10 mouse cellular contexts compared by ENCODE assay signal in genomic region chr17:27175196-27175874, GRCm38 (mm10). TPM values are rescaled to one million over a fixed set of nuclear protein-coding genes. Genes with fewer than 3 reads are reported as not detected.
A peak's percentile ranks its signal among the peaks of the same experiment; 100 is the strongest.
DNase-seq lines count a peak whose midpoint lies in the region; ATAC-seq and TF ChIP-seq lines count a peak whose summit lies in the region.
"Had no signal": no experiment of that assay in that cellular context is flagged by ENCODE, and none has a peak within 500 bp of the region (broad histone marks: within the 10 kb centered on the region; RNA-seq: fewer than 3 reads in every experiment).

No protein-coding gene starts in this region.

- no peaks in the 10 kb centered on the region for H3K27me3 ChIP-seq in kidney, embryonic 14.5 days (ENCODE audit: control insufficient read depth, insufficient read depth, low read length)
- no peaks in the 10 kb centered on the region for H3K27me3 ChIP-seq in kidney, adult 2 months (replicated peaks; ENCODE audit: control insufficient read depth, insufficient read depth, low read length)
- no peaks in the 10 kb centered on the region for H3K27me3 ChIP-seq in forebrain, embryonic 14.5 days (replicated peaks; ENCODE audit: control insufficient read depth, insufficient read depth, low read length)
- H3K27me3 ChIP-seq in limb, embryonic 14.5 days (ENCODE audit: control insufficient read depth, insufficient read depth, low read length): no peaks in the 10 kb centered on the region
- no peaks in the 10 kb centered on the region for H3K27me3 ChIP-seq in lung, postnatal 0 days (replicated peaks; ENCODE audit: insufficient read depth, low read length)

- H3K27ac ChIP-seq in kidney, embryonic 14.5 days (ENCODE audit: low read depth, low read length): no peak overlapping the region
- H3K27ac ChIP-seq in kidney, adult 2 months (ENCODE audit: insufficient read depth, low read depth, low read length): no peak overlapping the region
- H3K27ac ChIP-seq in forebrain, embryonic 14.5 days (ENCODE audit: low read depth, low read length): no peak overlapping the region
- H3K27ac ChIP-seq in limb, embryonic 14.5 days (replicated peaks; ENCODE audit: low read depth, low read length): no peak overlapping the region
- no peak overlapping the region for H3K27ac ChIP-seq in lung, postnatal 0 days (ENCODE audit: low read length)

- no peak overlapping the region for H3K4me3 ChIP-seq in kidney, embryonic 14.5 days (ENCODE audit: low read length)
- H3K4me3 ChIP-seq in kidney, adult 2 months (ENCODE audit: insufficient read depth, low read depth, low read length): no peak overlapping the region
- no peak overlapping the region for H3K4me3 ChIP-seq in forebrain, embryonic 14.5 days (ENCODE audit: low read depth, low read length)
- no peak overlapping the region for H3K4me3 ChIP-seq in limb, embryonic 14.5 days (replicated peaks; ENCODE audit: low read length)
- no peak overlapping the region for H3K4me3 ChIP-seq in lung, postnatal 0 days (ENCODE audit: low read depth, low read length)

- no peak for TF ChIP-seq EP300 in lung, postnatal 0 days (IDR thresholded peaks at IDR 0.05)

- no peak for DNase-seq in kidney, adult 2 months
- peak; percentile 50 for DNase-seq in forebrain, embryonic 14.5 days (ENCODE audit: low spot score)
- no peak for DNase-seq in limb, embryonic 14.5 days (ENCODE audit: low spot score)
- peak; percentile 72 for DNase-seq in retina, postnatal 1 day
- no peak for DNase-seq in adrenal gland, postnatal 14 days
- DNase-seq in lung, postnatal 0 days (ENCODE audit: low spot score): no peak
- no peak for DNase-seq in gastrocnemius, postnatal 10 days
- DNase-seq: heart, postnatal 10 days; lung, postnatal 36 days had no signal

- no peak for TF ChIP-seq CTCF in kidney, adult 2 months (conservative IDR thresholded peaks at IDR 0.05; ENCODE audit: insufficient read depth, insufficient read length, low read depth, low read length)
- TF ChIP-seq CTCF in lung, postnatal 0 days (IDR thresholded peaks at IDR 0.05): no peak

- TF ChIP-seq POLR2A in kidney, adult 2 months (IDR thresholded peaks at IDR 0.05; ENCODE audit: low read depth, low read length): no peak
- TF ChIP-seq POLR2A in limb, embryonic 14.5 days (IDR thresholded peaks at IDR 0.05; ENCODE audit: borderline replicate concordance, extremely low read depth, insufficient read depth, insufficient read length): no peak

- WGBS in kidney, embryonic 14.5 days: 14% methylated on average over 14 of the region's 14 CpGs
- WGBS in kidney, adult 2 months: 30% methylated on average over 14 of the region's 14 CpGs
- WGBS in forebrain, embryonic 14.5 days: 20% methylated on average over 14 of the region's 14 CpGs
- WGBS in limb, embryonic 14.5 days: 12% methylated on average over 14 of the region's 14 CpGs
- 31% methylated on average over 14 of the region's 14 CpGs for WGBS in lung, postnatal 0 days

- no peak overlapping the region for H3K9ac ChIP-seq in kidney, embryonic 14.5 days (ENCODE audit: low read depth, low read length)
- H3K9ac ChIP-seq in forebrain, embryonic 14.5 days (ENCODE audit: low read length): no peak overlapping the region
- peak overlapping the region; percentile 5; the same call in 1 of the 2 replicates for H3K9ac ChIP-seq in limb, embryonic 14.5 days (ENCODE audit: low read depth, low read length, severe bottlenecking)
- no peak overlapping the region for H3K9ac ChIP-seq in lung, postnatal 0 days (replicated peaks; ENCODE audit: low read depth)

- no peak overlapping the region for H3K4me2 ChIP-seq in kidney, embryonic 14.5 days (replicated peaks; ENCODE audit: low read depth, low read length)
- H3K4me2 ChIP-seq in forebrain, embryonic 14.5 days (ENCODE audit: low read length): no peak overlapping the region
- H3K4me2 ChIP-seq in limb, embryonic 14.5 days (replicated peaks; ENCODE audit: low read depth, low read length, severe bottlenecking): no peak overlapping the region
- H3K4me2 ChIP-seq in lung, postnatal 0 days (replicated peaks; ENCODE audit: low read depth, low read length): no peak overlapping the region

- no peaks in the 10 kb centered on the region for H3K36me3 ChIP-seq in kidney, embryonic 14.5 days (ENCODE audit: control insufficient read depth, insufficient read depth, low read length)
- no peaks in the 10 kb centered on the region for H3K36me3 ChIP-seq in kidney, adult 2 months (ENCODE audit: control insufficient read depth, insufficient read depth, low read length)
- H3K36me3 ChIP-seq in forebrain, embryonic 14.5 days (ENCODE audit: control insufficient read depth, insufficient read depth, low read length): no peaks in the 10 kb centered on the region
- no peaks in the 10 kb centered on the region for H3K36me3 ChIP-seq in limb, embryonic 14.5 days (ENCODE audit: control insufficient read depth, insufficient read depth, low read length)
- H3K36me3 ChIP-seq in lung, postnatal 0 days (ENCODE audit: insufficient read depth, low read length): no peaks in the 10 kb centered on the region

- peak; percentile 79 for ATAC-seq in kidney, embryonic 14.5 days (ENCODE audit: low FRiP score, low TSS enrichment)
- peak; percentile 68 for ATAC-seq in forebrain, embryonic 14.5 days
- ATAC-seq in limb, embryonic 14.5 days (ENCODE audit: low FRiP score, low read depth): peak; percentile 23; the same call in 1 of the 2 replicates
- ATAC-seq in lung, postnatal 0 days: no peak

- no peaks in the 10 kb centered on the region for H3K9me3 ChIP-seq in kidney, embryonic 14.5 days (ENCODE audit: control insufficient read depth, low read length)
- H3K9me3 ChIP-seq in forebrain, embryonic 14.5 days (replicated peaks; ENCODE audit: control insufficient read depth, low read length): no peaks in the 10 kb centered on the region
- no peaks in the 10 kb centered on the region for H3K9me3 ChIP-seq in limb, embryonic 14.5 days (ENCODE audit: control insufficient read depth, low read length)
- no peaks in the 10 kb centered on the region for H3K9me3 ChIP-seq in lung, postnatal 0 days (ENCODE audit: low read length)

- peaks cover 13% of the 10 kb centered on the region for H3K4me1 ChIP-seq in kidney, embryonic 14.5 days (ENCODE audit: control insufficient read depth, insufficient read depth, low read length)
- no peaks in the 10 kb centered on the region for H3K4me1 ChIP-seq in kidney, adult 2 months (ENCODE audit: control insufficient read depth, insufficient read depth, low read length)
- H3K4me1 ChIP-seq in forebrain, embryonic 14.5 days (ENCODE audit: control insufficient read depth, insufficient read depth, low read length): peaks cover 9% of the 10 kb centered on the region; the same call in 1 of the 2 replicates
- peaks cover 20% of the 10 kb centered on the region for H3K4me1 ChIP-seq in limb, embryonic 14.5 days (ENCODE audit: control insufficient read depth, insufficient read depth, low read length)
- H3K4me1 ChIP-seq in lung, postnatal 0 days (ENCODE audit: insufficient read depth, low read depth, low read length): no peaks in the 10 kb centered on the region

RNA-seq across cellular contexts. Expression of gene Ip6k3, which starts 7.7 kb away (rescaled TPM):
- polyA plus RNA-seq in kidney, embryonic 14.5 days (2014; fragmentation: Nextera tagmentation; extraction: Ambion mirVana): 0.12 TPM in 1 of 2 replicates, not detected in the other
- 0.79 and 1.1 TPM in 2 replicates for polyA plus RNA-seq in kidney, adult 2 months (2012; rRNA removed)
- 0.21 and 0.28 TPM in 2 replicates for polyA plus RNA-seq in forebrain, embryonic 14.5 days (2014; fragmentation: Nextera tagmentation; extraction: Ambion mirVana)
- 0.47 and 0.55 TPM in 2 replicates for polyA plus RNA-seq in limb, embryonic 14.5 days (2012; rRNA removed)
- 0.46 and 0.76 TPM in 2 replicates for polyA plus RNA-seq in limb, embryonic 14.5 days (2014; fragmentation: Nextera tagmentation; extraction: Ambion mirVana)
- 0.53 and 0.56 TPM in 2 replicates for total RNA-seq in adrenal gland, postnatal 14 days (2021)
- 0.75 and 0.91 TPM in 2 replicates for polyA plus RNA-seq in lung, postnatal 0 days (2015; fragmentation: Nextera tagmentation; extraction: Ambion mirVana)
- 10 to 100 TPM; 63.5 to 81.2 TPM for total RNA-seq in gastrocnemius, postnatal 10 days (2021)

RNA-seq across cellular contexts. Expression of gene Lemd2, which starts 28.9 kb away (rescaled TPM):
- 14.5 and 15.6 TPM in 2 replicates for polyA plus RNA-seq in kidney, embryonic 14.5 days (2014; fragmentation: Nextera tagmentation; extraction: Ambion mirVana)
- polyA plus RNA-seq in kidney, adult 2 months (2012; rRNA removed): 48.4 and 64.4 TPM in 2 replicates
- 11.3 and 14.8 TPM in 2 replicates for polyA plus RNA-seq in forebrain, embryonic 14.5 days (2014; fragmentation: Nextera tagmentation; extraction: Ambion mirVana)
- polyA plus RNA-seq in limb, embryonic 14.5 days (2012; rRNA removed): 93.5 and 126 TPM in 2 replicates
- polyA plus RNA-seq in limb, embryonic 14.5 days (2014; fragmentation: Nextera tagmentation; extraction: Ambion mirVana): 20.0 and 21.2 TPM in 2 replicates
- 49.6 and 54.7 TPM in 2 replicates for total RNA-seq in adrenal gland, postnatal 14 days (2021)
- polyA plus RNA-seq in lung, postnatal 0 days (2015; fragmentation: Nextera tagmentation; extraction: Ambion mirVana): 13.2 and 13.9 TPM in 2 replicates
- 10 to 100 TPM; 23.2 to 30.1 TPM for total RNA-seq in gastrocnemius, postnatal 10 days (2021)

RNA-seq across cellular contexts. Expression of gene Uqcc2, which starts 41.6 kb away (rescaled TPM):
- 293 and 406 TPM in 2 replicates for polyA plus RNA-seq in kidney, embryonic 14.5 days (2014; fragmentation: Nextera tagmentation; extraction: Ambion mirVana)
- 208 and 218 TPM in 2 replicates for polyA plus RNA-seq in kidney, adult 2 months (2012; rRNA removed)
- 360 and 385 TPM in 2 replicates for polyA plus RNA-seq in forebrain, embryonic 14.5 days (2014; fragmentation: Nextera tagmentation; extraction: Ambion mirVana)
- 233 and 255 TPM in 2 replicates for polyA plus RNA-seq in limb, embryonic 14.5 days (2012; rRNA removed)
- 308 and 343 TPM in 2 replicates for polyA plus RNA-seq in limb, embryonic 14.5 days (2014; fragmentation: Nextera tagmentation; extraction: Ambion mirVana)
- 162 and 182 TPM in 2 replicates for total RNA-seq in adrenal gland, postnatal 14 days (2021)
- 155 and 176 TPM in 2 replicates for polyA plus RNA-seq in lung, postnatal 0 days (2015; fragmentation: Nextera tagmentation; extraction: Ambion mirVana)
- 100 to 1,000 TPM; 300 to 343 TPM for total RNA-seq in gastrocnemius, postnatal 10 days (2021)

Comparison
In these comparisons a context has a peak if more than half of its experiments do, and no peak if none do; other contexts are left out.
1. DNase-seq: peak in forebrain, embryonic 14.5 days (single experiment) and retina, postnatal 1 day (single experiment); none in kidney, adult 2 months (single experiment), limb, embryonic 14.5 days (single experiment), adrenal gland, postnatal 14 days (single experiment), lung, postnatal 0 days (single experiment) and gastrocnemius, postnatal 10 days (single experiment).